Mouse (Mus musculus): ENCODE measurements at regions not wholly inside any gene's neighbourhood (a gene's known extent, or its start where the extent isn't known, plus 50 kb on each side); places are given as distances from the start of the nearest gene placed in this dataset.

DNA sequence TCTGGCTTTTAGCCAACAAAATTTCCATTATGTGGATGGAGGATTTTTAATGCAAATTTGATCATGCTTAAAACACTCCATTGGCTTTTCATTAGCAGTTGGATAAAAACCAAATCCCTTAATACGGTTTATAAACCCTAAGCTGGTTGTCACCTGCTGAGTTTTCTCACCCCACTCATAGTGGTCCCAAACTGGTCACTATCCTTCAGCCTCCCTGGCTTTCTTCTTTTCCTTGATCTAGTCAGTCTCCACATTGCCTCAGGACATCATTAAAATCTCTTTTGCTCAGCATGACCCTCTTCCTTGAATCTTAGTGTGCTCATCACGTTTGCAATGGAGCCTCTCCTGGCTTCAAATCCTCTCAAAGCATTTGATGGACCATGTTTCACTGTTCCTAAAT, 340.9 kb upstream of the Cntn3 start:
- no peak for DNase-seq

DNA sequence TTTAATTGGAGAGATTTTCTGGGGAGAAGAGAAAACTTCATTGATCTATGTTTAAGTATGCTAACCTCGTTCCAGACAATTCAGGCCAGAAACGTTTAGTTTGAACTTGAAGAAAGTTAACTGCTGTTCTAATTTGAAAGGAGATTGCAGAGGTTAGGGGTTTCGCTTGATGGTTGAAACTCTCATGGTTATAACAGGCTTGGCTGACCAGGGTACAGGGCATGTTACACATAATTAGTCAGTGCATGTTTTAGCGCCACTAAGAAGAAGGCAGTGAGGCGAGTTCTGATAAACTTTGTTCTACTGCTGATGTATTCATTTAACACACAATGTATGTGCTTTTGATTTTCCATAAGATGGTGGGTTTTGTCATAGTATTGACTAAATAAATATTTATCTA, 331.1 kb upstream of the Cntn3 start:
- peak; percentile 2 for DNase-seq

DNA sequence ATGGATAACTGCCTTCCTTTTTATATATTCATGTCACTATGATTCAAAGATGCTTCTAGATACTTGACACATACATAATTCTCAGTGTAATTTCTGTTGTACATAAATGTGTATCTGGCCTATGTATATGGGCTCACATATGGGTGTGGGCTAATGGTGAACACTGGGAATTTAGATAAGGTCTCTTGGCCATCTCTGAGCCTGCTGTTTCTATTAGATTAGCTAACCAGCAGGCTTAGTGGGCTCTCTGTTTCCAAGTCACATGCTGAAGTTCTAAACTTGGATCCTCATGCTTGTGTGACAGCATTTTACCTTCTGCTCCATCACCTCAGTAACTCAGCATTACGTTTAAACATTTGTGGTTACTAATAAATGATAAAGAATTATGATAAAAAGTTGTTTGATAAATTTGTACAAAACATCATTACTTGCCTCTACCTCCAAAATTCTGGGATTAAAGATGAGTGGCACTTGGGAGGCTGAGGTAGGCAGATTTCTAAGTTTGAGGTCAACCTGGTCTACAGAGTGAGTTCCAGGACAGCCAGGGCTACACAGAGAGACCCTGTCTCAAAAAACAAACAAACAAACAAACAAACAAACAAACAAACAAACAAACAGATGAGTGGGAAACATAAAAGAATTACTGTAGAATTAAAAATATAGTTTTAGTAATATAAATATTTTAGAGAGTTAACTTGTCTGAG, 327.7 kb upstream of the Cntn3 start:
- DNase-seq = no peak

DNA sequence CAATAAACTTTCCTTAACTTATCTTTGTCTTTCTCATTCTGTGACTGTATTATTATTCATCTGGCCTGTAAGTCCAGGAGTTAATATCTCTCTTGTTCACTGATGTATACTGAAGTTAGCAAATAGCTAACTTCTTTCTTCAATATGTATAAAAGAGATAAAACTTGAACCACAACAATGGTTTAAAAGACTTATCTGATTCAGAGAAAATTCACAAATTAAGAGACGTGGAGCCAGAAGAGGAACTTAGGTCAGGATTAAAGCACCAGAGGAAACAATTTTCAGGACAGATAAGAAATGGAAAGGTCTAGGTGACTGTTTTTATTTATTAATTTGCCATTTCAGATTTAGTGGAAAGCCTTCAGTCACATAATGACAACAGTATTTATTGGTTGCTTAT, 295.5 kb upstream of the Cntn3 start:
- no peak for DNase-seq

DNA sequence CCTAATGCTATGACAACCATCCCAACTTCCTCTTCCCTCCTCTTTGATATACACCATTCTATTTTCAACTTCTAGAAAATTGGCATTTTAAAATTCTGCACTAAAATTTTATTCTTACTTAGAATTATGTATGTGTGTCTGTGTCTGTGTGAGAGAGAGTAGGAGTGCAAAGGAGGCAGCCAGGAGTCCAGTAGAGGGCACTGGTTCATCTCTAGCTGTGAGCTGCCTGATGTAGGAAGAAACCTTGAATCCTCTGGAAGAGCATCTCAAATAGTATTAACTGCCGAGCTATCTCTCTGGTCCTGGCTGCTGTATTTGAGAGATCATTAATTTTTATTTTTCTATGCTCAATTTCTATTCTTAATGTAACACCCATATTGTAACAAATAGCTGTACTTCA, 271.6 kb upstream of the Cntn3 start:
- DNase-seq = peak; percentile 41

DNA sequence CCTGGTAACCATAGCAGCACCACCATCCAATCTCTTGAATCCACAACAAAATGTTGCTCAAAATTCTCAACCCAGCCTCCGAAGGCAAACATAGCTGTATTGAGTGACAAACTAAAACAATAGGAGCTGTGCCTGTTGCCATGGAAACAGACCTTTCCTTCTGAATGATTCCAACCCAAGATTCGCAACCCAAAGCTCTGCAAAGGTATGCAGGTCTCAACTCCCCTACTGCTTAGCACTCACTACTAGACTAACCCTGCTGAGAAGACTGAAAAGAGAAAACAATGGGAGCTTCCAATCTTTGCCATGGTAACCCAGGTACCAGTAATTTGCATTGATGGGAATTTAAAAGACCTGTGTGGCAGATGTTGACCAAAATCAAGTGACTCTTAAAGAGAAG, 260.2 kb upstream of the Cntn3 start:
- DNase-seq = peak; percentile 46
